In the genomic region with DNA sequence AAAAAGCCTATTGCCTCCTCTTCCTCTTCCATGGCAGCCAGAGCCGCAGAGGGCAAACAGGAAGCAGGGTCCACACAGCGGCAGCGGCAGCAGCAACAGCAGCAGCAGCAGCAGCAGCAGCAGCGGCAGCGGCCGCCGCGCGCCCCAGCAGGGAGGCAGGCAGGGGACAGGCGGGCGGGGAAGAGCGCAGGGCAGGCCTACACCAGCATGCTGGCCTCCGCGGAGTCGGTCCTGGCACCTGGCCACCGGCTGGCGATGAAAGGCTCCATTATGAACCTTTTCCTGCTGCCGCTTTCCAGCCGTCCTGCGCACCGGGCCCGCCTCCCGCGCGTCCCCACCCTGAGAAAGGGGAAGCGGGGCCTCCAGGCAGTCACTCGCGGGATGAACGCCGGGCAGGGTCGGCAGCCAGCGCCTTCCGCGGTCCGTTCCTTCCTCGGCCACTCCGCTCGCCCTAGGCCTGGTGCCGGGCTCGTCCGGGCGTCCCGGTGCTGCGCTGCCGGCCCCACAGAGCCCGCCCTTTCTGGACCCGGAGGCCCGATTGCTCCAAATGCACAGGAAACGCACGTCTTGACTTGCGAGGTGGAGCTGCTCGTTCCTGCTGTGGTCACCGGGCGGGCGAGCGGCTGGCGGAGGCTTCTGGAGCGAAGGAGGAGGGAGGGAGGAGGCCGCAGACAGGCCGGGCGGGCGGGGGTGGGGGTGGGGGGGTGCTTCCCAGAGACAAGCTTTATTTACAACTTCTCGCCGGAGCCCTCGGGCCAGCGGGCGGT, we compare ENCODE assay signal across 7 mouse cellular contexts.
A peak's percentile ranks its signal among the peaks of the same experiment; 100 is the strongest.
DNase-seq lines count a peak whose midpoint lies in the region; ATAC-seq lines count a peak whose summit lies in the region.

No protein-coding gene starts in this region.

- under 1% methylated on average over 59 of the region's 67 CpGs for WGBS in limb, embryonic 13.5 days
- under 1% methylated on average over 60 of the region's 67 CpGs for WGBS in midbrain, embryonic 14.5 days

- DNase-seq in adrenal gland, adult 2 months: peak; percentile 93
- DNase-seq in embryo, embryonic 11.5 days (ENCODE audit: low read depth, low spot score): peak; percentile 54
- DNase-seq in heart, adult 18-20 months: peak; percentile 91 to 93
- peak; percentile 89 for DNase-seq in kidney, adult 18-20 months
- peak; percentile 86 for DNase-seq in midbrain, embryonic 14.5 days
- peak; percentile 15 for DNase-seq in spleen, adult 12 weeks (ENCODE audit: low spot score)

- no peaks in the 10 kb centered on the region for H3K9me3 ChIP-seq in limb, embryonic 13.5 days
- no peaks in the 10 kb centered on the region for H3K9me3 ChIP-seq in midbrain, embryonic 14.5 days (ENCODE audit: control insufficient read depth, low read length)

- H3K9ac ChIP-seq in limb, embryonic 13.5 days: peak overlapping the region; percentile 94
- H3K9ac ChIP-seq in midbrain, embryonic 14.5 days (replicated peaks; ENCODE audit: low read length): peak overlapping the region; percentile 90

- H3K4me2 ChIP-seq in limb, embryonic 13.5 days (replicated peaks): peak overlapping the region; percentile 89
- peak overlapping the region; percentile 87 for H3K4me2 ChIP-seq in midbrain, embryonic 14.5 days (ENCODE audit: low read length)

- H3K27me3 ChIP-seq in limb, embryonic 13.5 days: no peaks in the 10 kb centered on the region
- no peaks in the 10 kb centered on the region for H3K27me3 ChIP-seq in midbrain, embryonic 14.5 days (ENCODE audit: control insufficient read depth, insufficient read depth, low read length)

- peak overlapping the region; percentile 99 for H3K27ac ChIP-seq in limb, embryonic 13.5 days
- peak overlapping the region; percentile 95 for H3K27ac ChIP-seq in midbrain, embryonic 14.5 days (replicated peaks; ENCODE audit: low read depth, low read length)

- peaks cover 83% of the 10 kb centered on the region for H3K4me1 ChIP-seq in limb, embryonic 13.5 days
- H3K4me1 ChIP-seq in midbrain, embryonic 14.5 days (ENCODE audit: control insufficient read depth, insufficient read depth, low read length): peaks cover 46% of the 10 kb centered on the region

- H3K36me3 ChIP-seq in limb, embryonic 13.5 days: no peaks in the 10 kb centered on the region
- H3K36me3 ChIP-seq in midbrain, embryonic 14.5 days (ENCODE audit: control insufficient read depth, insufficient read depth, low read length): no peaks in the 10 kb centered on the region

- peak overlapping the region; percentile 64 for H3K4me3 ChIP-seq in limb, embryonic 13.5 days
- H3K4me3 ChIP-seq in midbrain, embryonic 14.5 days (replicated peaks; ENCODE audit: low read depth, low read length): peak overlapping the region; percentile 65

- ATAC-seq in limb, embryonic 13.5 days (ENCODE audit: low FRiP score, low read depth): peak; percentile 80
- peak; percentile 63 for ATAC-seq in midbrain, embryonic 14.5 days (ENCODE audit: low FRiP score, low TSS enrichment)

Comparison
In these comparisons a context has a peak if more than half of its experiments do, and no peak if none do; other contexts are left out.
1. Peak in every context shown above with its lines: DNase-seq, ATAC-seq, H3K4me3 ChIP-seq and H3K27ac ChIP-seq.
2. DNase-seq: peak in every context shown above with its lines; median percentile 93 in adrenal gland, adult 2 months; 92 in heart, adult 18-20 months; 89 in kidney, adult 18-20 months; 86 in midbrain, embryonic 14.5 days; 54 in embryo, embryonic 11.5 days; 15 in spleen, adult 12 weeks.